Mouse (Mus musculus) thymus, postnatal 14 days (tissue): ENCODE measurements around the gene Ubr1.
"Not testable (repeated sequence)": the region's sequence is repeated elsewhere in the genome, so short reads cannot be mapped to it uniquely, and the experiment has no call there.

ENCODE experiments used
- DNase-seq: peaks from one replicate; pipeline ENCODE4 v3.0.0; 2021

Gene Ubr1

DNA sequence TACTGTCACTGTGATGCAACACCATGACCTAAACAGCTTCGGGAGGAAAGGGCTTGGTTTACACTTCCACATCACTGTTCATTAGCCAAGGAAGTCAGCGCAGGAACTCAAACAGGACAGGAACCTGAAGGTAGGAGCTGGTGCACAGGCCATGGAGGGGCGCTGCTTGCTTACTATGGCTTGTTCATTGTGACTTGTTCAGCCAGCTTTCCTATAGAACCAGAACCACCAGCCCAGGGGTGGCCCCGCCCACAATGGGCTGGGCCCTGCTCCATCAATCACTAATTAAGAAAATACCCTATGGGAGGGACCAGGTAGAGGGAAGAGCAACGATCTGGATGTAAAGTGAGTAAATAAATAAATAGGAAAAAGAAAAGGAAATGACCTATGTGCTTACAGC lies 2.4 kb upstream of the Ubr1 start:
- DNase-seq = no peak

DNA sequence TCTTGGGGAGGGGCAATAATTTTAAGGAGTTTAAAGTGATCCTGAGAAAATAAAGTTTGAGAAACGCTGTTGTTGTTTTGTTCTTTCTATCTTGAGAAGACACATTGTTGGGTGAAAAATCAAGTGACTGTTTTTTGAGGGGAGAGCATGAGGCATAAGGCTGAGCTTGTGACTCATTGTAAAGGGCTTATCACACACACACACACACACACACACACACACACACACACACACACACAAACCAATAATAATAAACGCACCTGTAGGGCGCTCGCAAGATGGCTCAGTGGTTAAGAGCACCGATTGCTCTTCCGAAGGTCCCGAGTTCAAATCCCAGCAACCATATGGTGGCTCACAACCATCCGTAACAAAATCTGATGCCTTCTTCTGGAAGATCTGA lies 1.7 kb upstream of the Ubr1 start:
- not testable (repeated sequence) for DNase-seq

DNA sequence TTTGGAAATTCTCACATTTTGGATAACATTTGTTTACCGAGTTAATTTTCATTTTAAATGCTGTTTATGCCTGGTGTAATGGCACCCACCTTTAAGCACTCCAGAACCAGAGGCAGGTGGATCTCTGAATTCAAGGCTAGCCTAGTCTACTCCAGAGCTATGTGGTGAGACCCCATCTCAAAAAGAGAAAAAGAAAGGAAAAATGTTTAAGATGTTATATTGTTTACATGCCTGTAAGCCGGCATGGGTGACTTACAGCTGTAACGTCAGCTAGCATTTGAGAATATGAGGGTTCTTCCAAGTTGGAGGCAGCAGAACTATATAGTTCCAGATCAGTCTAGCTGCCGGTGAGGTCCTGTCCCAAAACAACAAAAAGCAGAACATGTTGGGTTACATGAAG lies 1.3 kb upstream of the Ubr1 start:
- no peak for DNase-seq

DNA sequence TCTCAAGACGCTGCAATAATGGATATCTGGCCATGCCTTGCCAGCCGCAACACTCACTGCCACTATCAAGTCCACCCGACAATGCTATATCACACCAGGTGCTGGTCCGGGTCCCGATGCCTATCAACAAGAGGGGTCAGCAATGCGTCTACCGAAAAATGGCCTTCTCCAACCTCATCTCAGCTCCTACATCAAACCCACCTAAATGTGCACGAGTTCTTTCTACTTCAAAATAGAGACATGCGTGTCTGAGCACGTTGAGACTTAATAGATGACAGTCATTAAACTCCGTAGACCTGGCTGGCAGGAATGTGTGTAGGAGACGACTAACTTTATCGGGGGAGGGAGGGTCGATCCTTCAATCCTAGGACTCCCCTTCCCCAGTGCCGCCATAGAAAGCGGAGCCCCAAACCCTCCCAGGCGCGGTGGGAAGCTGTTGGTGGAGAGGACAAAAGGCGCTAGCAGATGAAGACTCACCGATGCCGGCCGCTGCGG lies 423 bp downstream of the Ubr1 start:
- peak; percentile 15 for DNase-seq

DNA sequence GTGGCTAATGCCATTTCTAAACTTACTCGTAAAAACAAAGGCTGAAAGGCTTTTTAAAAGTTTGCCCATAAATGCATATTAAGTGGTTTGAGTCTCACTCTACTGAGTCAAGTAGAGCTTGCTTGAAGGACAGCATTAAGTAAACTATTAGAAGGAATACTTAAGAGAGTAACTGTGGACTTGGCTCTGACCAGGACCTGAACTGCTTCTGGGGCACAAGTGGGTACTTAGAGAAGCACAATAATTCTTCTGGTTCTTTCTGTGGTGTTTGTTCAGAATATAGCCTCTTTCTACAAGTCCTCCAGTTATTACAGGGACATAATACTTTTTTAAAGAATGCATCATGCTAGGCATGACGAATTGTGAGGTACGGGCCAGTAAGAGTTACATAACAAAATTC lies 5.0 kb downstream of the Ubr1 start:
- DNase-seq = no peak

DNA sequence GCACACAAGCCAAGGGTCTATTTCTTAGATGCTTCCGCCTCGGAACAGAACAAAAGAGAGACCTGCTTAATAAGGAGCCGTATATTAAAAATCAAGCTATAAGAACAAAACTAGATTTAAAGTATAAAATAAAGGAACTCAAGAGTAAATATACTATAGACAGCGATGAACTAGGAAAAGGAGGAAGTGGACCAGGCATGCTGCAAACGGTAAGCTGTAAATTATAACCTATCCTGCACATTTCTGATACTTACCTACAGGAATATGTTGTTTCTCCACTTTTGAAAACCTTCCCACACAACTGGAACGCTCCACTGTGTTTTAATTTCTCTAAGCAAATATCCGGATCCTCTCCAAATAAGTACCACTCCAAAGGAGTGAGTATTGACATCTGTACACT lies 7.4 kb downstream of the Ubr1 start:
- no peak for DNase-seq

DNA sequence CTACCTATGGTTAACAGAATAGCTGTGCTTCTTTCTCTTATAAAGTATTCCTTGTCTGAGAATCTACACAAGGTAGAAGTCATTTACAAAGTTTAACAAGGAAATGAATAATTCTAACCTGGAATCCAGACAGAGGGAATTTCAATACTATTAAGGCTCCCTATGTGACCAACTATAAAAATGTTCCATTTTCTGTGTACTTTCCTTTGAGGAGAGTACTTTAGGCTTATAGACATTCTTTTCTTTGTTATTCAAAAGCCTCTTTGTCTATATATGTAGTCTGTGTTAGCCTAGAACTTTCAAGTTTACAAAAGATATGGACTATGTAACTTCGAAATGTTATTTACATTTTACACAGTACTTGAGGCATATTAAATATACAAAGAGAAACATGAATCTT lies 10.3 kb downstream of the Ubr1 start:
- DNase-seq = no peak

DNA sequence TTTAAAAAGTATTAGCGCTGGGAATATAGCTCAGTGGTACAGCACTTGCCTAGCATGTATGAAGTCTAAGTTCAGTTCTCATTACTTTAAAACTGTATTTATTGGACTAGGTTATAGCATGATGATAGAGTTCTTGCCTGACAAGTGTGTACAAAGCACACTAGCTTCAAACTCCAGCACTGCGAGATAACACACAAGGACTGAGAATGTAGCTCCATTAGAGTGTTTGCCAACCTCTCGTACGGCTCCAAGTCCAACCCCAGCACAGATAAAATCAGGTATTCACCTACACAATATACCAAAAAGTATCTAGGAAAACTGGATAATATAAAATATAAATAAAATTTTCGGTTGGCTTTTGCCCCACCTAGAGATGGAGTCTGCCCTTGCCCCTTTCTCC lies 10.7 kb downstream of the Ubr1 start:
- no peak for DNase-seq

DNA sequence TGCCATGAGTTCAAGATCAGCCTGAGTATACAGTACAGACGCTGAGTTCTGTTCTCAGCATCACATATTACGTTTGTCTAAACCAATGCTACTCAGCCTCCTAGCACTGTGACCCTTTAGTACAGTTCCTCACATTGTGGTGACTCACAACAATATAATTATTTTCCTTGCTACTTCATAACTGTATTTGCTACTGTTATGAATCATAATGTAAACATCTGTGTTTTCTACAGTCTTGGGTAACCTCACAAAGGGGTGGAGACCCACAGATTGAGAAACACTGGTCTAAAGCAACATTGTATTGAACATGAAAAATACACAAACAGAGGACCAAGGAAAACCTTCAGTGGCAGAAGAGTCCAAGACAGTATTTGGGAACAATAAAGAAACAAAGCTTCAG lies 11.2 kb downstream of the Ubr1 start:
- no peak for DNase-seq

DNA sequence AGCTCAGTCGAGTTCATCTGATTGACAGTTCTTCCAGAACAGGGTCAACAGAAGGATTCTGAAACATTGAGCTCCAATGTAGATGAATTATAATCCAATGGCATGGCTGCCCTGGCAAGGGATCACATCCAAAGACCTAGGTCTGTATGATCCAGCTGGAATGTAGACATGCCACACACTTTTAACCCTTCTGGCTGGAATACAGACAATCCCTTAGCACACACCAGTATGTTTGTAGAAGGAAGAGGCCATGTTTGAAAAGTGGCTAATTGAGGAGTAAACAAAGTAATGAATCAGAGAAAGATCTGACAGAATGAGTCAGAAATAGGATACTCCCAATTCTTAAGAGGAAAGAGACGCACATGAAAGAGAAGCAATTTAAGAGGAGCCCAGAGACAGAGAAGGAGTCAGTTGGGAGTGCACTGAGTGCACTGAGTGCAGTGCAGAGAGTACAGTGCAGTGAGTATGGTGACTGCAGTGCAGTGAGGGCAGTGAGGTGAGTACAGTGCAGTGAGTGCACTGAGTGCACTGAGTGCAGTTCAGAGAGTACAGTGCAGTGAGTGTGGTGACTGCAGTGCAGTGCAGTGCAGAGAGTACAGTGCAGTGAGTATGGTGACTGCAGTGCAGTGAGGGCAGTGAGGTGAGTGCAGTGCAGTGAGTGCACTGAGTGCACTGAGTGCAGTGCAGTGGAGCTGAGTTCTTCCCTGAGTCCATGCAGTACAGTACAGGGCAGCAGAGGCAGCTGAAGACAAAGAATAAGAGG lies 18.2 kb downstream of the Ubr1 start:
- DNase-seq = no peak

DNA sequence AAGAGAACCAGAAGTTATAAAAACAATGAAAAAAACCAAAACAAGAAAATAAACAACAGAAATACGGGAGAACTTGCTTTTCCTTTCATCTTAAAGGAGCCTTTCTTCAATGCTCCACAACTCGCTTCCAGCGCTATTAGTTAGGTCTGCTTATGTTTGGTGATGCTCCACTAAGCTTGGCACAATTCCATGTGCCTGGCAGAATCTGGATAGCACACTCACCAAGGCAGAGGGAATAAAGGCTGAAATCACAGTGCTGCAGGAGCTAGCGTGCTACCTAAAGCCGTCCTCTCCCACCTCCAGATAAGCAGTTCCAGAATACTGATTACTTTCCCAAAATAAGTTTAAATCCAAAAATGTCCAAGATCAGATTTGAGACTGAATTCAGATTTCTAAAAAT lies 19.3 kb downstream of the Ubr1 start:
- no peak for DNase-seq

DNA sequence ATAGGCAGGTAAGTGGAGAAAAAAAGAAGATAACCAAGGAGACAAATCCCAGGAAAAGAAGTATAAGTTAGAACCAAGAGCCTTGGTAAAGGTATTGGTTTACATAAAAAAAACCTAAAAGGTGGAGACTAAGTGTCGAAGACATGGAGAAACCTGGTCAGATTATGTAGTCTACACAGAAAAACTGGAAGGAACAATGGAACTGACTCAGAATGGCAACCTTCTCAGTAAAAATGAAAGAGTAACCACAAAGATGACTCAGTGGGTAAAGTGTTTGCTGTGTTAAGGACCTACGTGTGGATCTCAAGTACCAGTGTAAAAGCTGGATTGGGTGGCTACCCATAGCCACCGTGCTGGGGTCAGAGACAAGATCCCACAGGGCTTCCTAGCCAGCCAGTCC lies 37.5 kb downstream of the Ubr1 start:
- DNase-seq = no peak

DNA sequence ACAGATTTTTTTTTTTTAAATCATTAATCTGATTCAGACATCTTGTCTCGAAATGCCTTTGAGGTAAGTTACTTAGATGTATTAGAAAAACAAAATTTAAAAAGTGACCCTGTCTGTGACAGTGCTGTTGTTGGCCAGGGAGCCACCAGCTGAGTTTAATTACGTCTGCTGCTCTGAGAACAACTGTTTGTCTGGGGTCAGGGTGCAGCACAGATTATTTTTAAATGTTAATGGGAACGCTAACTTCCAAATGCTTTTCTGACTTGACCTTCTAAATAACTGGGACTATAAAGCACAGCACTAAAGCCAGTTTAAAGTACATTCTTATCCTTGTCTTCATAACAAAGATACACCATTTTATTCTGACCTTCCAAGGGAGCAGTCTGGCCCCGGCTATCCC lies 61.0 kb downstream of the Ubr1 start:
- no peak for DNase-seq

DNA sequence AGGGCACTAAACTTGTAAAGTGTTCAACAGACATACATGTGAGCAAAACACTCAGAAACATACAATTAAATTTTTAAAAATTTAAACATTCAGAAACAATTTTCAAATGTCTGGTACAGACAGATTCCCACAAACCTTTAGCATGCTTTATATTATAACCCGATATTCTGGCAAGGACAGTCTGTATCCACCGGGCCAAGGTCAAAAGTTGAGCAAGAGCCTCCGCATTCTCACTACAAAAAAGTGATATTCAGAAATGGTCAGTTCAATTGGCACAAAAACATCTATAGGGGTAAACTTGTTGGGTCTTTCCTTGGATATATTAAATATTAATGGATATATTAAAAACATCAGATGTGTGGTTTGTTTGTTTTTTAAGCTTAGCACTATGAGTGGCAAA lies 74.2 kb downstream of the Ubr1 start:
- DNase-seq = no peak

DNA sequence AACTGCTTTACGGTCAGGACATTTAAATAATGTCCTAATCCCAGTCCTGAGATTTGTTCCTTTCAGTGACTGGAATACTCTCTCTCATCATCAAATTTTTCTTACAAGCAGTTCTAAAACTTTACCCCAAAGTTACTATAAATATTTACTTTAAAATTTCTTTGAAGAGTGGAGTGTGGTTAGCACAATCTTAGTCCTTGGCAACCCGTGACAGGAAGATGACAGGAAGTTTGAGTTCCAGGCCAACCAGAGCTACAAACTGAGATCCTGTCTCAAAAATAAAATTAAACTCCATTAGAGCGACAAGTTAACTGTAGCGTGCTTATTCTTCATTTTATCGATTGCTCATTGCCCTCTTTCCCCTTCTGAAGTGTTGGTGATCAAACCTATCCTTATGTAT lies 82.9 kb downstream of the Ubr1 start:
- DNase-seq = no peak

DNA sequence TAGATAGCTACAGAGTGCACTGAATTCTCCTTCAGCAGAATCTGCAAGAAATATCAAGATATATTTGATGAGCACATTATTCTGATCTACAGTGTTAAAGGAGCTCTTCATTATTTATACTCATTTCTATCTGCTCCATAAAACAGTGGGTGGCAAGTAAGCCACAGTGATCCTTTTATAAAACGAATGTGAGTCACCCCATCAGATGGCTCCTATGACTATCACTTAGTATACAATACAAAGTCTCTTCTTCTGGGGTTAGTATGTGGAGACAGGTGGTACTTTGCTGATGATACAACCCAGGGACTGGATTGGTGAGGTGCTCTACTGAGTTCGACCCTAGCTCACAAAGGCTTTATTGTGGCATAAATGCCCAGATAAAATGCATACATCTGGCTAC lies 97.3 kb downstream of the Ubr1 start:
- DNase-seq = no peak

DNA sequence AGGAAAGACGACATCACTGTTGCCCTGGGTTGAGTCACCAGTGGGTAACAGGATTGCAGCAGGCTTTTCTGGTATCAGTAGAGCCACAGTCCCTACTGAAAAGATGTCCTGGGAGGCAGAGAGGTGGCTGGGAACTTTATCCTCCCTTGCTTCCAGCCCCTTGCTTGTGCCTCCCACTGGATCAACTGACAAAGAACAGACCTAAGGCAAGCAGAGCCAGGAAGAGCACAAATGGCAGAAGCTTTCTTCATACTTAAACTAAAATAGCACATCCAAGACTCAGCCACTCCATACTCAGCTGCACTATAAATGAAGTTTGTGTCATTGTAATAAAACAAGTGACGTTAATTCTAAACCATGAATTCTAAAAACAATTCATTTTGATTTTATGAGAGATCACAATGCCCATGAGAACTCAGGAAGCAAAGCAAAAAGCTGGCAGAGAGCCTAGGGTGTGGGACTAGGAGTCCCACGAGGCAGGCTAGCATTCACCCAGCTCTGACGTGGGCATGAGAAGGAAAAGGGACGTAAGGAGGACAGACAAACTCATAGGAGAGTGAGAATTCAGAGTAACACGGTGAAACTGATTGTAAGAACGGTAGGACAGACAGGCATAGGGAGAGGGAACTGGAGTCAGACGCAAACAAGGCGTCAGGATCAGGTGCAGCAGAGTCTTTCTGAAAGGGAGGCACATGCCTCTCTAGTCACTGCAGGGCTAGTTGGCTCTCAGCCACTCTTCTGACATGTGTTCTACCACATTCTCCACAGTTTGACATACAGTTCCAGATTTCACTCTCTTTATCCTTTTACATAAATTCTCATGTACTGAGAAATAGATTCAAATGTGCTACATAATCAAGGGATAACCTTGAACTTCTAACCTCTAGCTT lies 98.8 kb downstream of the Ubr1 start:
- DNase-seq = no peak

DNA sequence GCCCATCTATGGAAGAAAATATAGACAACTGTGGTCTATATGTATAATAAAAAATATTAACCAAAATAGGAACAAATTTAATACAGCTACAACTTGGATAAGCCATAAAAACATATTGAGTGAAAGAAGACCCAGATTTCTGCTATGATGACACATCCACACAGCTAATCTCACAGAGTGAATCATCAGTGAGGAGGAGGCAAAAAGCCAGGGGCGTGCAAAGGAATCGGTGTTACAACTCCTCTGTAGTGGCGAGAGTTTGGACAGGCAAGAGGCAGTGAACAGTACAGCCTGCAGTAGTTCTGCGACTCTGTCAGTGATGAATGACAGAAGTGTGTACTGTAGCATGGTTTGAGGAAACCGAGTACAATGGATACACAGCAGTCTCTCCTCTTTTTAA lies 103.2 kb downstream of the Ubr1 start:
- no peak for DNase-seq

DNA sequence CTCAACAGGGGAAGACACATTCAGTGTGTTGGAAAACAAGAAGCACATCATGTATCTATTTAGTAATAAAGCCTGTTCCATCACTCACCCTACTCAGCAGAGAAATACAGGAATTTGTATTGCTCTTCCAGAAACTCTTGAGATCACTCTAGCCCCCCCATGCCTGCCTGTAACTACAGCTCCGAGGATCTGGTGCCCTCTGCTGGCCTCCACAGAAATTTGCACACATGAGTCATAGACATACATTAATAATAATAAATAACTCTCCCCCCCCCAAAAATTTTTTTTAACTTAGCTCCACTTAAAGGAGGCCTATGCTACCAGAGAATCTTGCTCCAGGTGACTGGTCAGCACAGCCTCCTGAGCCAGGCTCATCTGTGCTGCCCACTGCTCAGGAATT lies 104.0 kb downstream of the Ubr1 start:
- peak; percentile 64 for DNase-seq

DNA sequence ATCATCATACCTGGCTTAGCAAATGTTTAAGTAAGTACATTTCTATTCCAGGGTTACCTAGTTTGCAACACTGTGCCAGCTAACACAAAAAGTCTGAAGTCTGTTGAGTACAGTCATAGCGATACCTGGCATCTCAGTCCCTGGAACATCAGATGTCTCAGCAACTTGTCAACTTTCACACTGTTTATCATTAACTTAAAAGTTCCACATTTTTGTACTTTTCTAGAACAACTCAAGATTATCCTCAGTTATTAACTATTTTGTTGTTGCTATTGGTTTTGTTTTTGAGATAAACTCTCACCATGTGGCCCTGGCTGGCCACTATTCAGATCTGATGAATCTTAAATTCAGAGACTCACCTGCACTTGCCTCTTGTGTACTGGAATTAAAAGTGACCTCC lies 107.1 kb downstream of the Ubr1 start:
- DNase-seq = no peak

DNA sequence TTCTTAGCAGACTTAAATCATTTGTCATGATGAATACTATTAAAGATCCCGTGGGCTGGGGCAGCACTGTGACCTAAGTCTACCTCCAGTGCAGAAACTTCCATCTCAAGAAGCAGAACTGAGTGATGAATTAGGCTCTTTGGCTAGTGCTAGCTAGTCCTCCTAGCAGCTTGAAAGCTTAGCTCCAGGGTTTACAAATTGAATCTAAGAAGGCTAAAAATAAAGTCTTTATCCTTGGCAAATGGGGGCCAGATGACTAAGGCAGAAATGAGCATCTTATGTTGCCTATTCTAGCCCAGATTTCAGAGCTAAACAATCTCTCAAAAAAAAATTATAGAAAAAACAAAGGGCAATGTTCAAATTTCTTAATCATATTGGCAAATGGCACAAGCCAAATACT lies 109.8 kb downstream of the Ubr1 start:
- no peak for DNase-seq

DNA sequence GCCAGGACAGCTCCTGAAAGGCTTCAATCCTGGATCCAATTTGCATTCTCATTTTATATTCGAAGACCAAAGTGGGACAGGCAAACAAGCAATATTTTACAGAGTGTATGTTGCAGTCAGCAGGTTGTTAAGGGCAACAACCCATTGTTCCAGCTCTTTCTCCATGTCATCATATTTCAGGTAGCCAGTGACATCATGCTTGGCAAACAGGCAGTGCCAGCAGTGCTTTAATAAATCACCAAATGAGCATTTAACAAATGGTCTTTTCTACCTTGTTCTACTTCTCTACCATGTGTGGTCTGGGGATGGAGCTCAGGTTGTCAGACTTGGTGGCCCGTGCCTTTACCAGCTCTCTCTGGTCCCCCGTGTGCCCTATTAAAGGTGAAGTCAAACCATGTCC lies 112.4 kb downstream of the Ubr1 start:
- DNase-seq = no peak

DNA sequence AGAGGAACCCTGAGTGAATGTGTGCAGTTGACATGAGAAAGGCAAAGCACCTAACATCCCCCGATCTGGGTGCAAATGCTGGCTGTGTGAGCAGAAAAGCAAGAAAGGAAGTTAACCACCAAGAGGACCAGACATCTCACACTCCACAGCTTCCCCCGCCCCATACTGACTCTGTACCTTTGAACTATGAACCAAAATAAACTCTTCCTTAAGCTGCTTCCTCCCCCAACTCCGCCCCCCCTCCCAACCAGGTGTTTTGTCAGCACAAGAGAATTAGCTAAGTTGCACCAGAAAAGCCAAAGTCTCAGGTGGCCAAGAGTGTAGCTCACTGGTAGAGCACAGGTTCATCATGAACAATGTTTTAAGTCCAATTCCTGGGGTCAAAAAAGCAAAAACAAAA lies 117.4 kb downstream of the Ubr1 start:
- DNase-seq = peak; percentile 87

DNA sequence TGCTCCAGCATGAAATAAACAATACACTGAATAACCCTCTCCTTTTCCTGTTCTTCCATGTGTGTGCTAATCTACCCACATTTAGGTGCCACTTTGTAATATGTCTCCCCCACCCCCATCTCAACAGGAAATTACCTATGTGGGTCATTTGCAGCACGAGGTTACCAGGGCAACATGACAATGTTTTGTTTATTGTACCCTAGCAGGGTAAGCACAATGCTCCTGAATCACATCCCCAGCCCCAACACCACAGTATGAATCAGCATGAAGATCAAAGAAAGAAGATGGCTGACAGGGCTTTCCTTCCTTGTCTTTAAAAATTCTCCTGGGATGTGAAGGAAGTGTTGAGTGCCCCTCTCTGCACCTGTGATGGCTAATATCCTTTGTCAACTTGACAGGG lies 117.9 kb downstream of the Ubr1 start:
- DNase-seq = peak; percentile 68
